Mouse (Mus musculus): ENCODE results near the gene Erp27. TPM values are rescaled to one million over a fixed set of nuclear protein-coding genes. Genes with fewer than 3 reads are reported as not detected.

Erp27 gene
- polyA plus RNA-seq, 1 experiment from 2014 or later = 0.34 TPM

- no peak within 1 kb of the TSS for H3K4me2 ChIP-seq
- WGBS = 57% methylated on average over 9 of the region's 9 CpGs
- no peak within 1 kb of the TSS for H3K9ac ChIP-seq (ENCODE audit: low read depth, low read length)
- no peak for ATAC-seq (replicated peaks; ENCODE audit: low FRiP score)
- H3K27ac ChIP-seq (ENCODE audit: low read depth, low read length) = no peak within 1 kb of the TSS
- no peak within 1 kb of the TSS for H3K4me3 ChIP-seq (ENCODE audit: low read depth, low read length)
- no peaks in the 10 kb centered on the region for H3K27me3 ChIP-seq (replicated peaks; ENCODE audit: control insufficient read depth, insufficient read depth, low read length)
- H3K36me3 ChIP-seq (ENCODE audit: control insufficient read depth, insufficient read depth, low read length) = no peaks in the 10 kb centered on the region
- no peaks in the 10 kb centered on the region for H3K4me1 ChIP-seq (replicated peaks; ENCODE audit: control insufficient read depth, insufficient read depth, low read length)
- no peaks in the 10 kb centered on the region for H3K9me3 ChIP-seq (ENCODE audit: control insufficient read depth, low read length)
- DNase-seq (ENCODE audit: low spot score) = no peak
Measured at GRCm38 (mm10) chr6:136875670-136876069, 46.3 kb downstream of the Erp27 start, which contains the start of gene Mgp. Gene Mgp, minus strand, starts transcription at chr6:136875823.

GRCm38 (mm10) chr6:136874599-136874998 is 47.4 kb downstream of the Erp27 start:
- ATAC-seq (replicated peaks; ENCODE audit: low FRiP score) = no peak

DNA sequence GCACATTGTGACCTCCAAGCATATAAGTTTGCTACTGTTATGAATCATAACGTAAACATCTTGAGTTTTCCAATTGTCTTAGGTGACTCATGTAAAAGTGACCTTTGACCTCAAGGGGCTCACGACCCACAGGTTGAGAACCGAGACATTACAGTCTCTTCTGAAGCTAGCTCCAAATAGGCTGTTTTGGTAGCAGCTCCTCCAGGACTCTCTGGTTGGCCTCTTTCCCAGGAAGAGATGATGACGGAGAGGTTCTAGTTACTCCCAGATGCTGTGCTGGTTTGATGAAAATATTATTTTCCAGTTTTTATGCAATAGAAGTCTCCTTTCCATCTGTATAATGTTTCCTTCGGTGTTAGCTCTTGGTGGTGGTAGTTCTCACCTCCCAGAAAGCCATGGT is 53.1 kb downstream of the Erp27 start:
- DNase-seq (ENCODE audit: low spot score) = no peak
- H3K9me3 ChIP-seq (ENCODE audit: control insufficient read depth, low read length) = no peaks in the 10 kb centered on the region
- H3K4me3 ChIP-seq (ENCODE audit: low read depth, low read length) = no peak overlapping the region
- H3K4me2 ChIP-seq = no peak overlapping the region
- no peaks in the 10 kb centered on the region for H3K27me3 ChIP-seq (replicated peaks; ENCODE audit: control insufficient read depth, insufficient read depth, low read length)
- H3K36me3 ChIP-seq (ENCODE audit: control insufficient read depth, insufficient read depth, low read length) = no peaks in the 10 kb centered on the region
- H3K4me1 ChIP-seq (replicated peaks; ENCODE audit: control insufficient read depth, insufficient read depth, low read length) = no peaks in the 10 kb centered on the region
- H3K9ac ChIP-seq (ENCODE audit: low read depth, low read length) = no peak overlapping the region
- 81% methylated on average over 5 of the region's 5 CpGs for WGBS
- no peak for ATAC-seq (replicated peaks; ENCODE audit: low FRiP score)
- H3K27ac ChIP-seq (ENCODE audit: low read depth, low read length) = no peak overlapping the region

More at GRCm38 (mm10) chr6:136874599-136874998, 47.4 kb downstream of the Erp27 start:
- no peaks in the 10 kb centered on the region for H3K27me3 ChIP-seq (replicated peaks; ENCODE audit: control insufficient read depth, insufficient read depth, low read length)
- DNase-seq (ENCODE audit: low spot score) = no peak
- no peaks in the 10 kb centered on the region for H3K9me3 ChIP-seq (ENCODE audit: control insufficient read depth, low read length)
- no peaks in the 10 kb centered on the region for H3K36me3 ChIP-seq (ENCODE audit: control insufficient read depth, insufficient read depth, low read length)
- H3K4me1 ChIP-seq (replicated peaks; ENCODE audit: control insufficient read depth, insufficient read depth, low read length) = no peaks in the 10 kb centered on the region
- 74% methylated on average over 8 of the region's 8 CpGs for WGBS
- H3K4me2 ChIP-seq = no peak overlapping the region
- no peak overlapping the region for H3K4me3 ChIP-seq (ENCODE audit: low read depth, low read length)
- H3K27ac ChIP-seq (ENCODE audit: low read depth, low read length) = no peak overlapping the region
- H3K9ac ChIP-seq (ENCODE audit: low read depth, low read length) = no peak overlapping the region

DNA sequence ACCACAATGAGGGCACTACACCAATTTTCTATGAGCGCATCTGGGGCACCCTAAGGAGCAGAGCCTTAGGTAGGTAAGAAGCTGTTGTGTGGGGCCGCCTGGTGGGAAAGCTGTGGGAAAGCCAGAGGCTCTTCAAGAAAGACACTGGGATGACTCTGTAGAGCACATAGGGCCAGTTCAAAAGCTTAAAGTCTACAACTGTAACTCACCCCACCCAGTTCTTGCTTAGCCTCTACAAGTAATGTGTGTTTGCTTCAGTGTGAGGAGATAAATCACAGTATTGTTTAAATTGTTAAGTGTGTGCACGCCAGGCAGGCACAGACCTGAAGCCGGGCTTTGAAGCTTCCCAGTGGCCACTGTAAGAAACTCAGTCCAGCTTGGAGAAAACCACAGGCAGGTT is 55.8 kb downstream of the Erp27 start:
- 75% methylated on average over 4 of the region's 4 CpGs for WGBS
- no peak overlapping the region for H3K27ac ChIP-seq (ENCODE audit: low read depth, low read length)
- H3K36me3 ChIP-seq (ENCODE audit: control insufficient read depth, insufficient read depth, low read length) = no peaks in the 10 kb centered on the region
- ATAC-seq (replicated peaks; ENCODE audit: low FRiP score) (no peak), DNase-seq (ENCODE audit: low spot score) (no peak)
- no peak overlapping the region for H3K4me3 ChIP-seq (ENCODE audit: low read depth, low read length)
- no peak overlapping the region for H3K9ac ChIP-seq (ENCODE audit: low read depth, low read length)
- no peak overlapping the region for H3K4me2 ChIP-seq
- no peaks in the 10 kb centered on the region for H3K9me3 ChIP-seq (ENCODE audit: control insufficient read depth, low read length)
- H3K4me1 ChIP-seq (replicated peaks; ENCODE audit: control insufficient read depth, insufficient read depth, low read length) = no peaks in the 10 kb centered on the region
- H3K27me3 ChIP-seq (replicated peaks; ENCODE audit: control insufficient read depth, insufficient read depth, low read length) = no peaks in the 10 kb centered on the region

GRCm38 (mm10) chr6:136865360-136865759 is 56.6 kb downstream of the Erp27 start:
- Histone ChIP-seq H3K9ac (ENCODE audit: low read depth, low read length) (no peak overlapping the region), H3K4me1 (replicated peaks; ENCODE audit: control insufficient read depth, insufficient read depth, low read length) (no peaks in the 10 kb centered on the region), H3K27me3 (replicated peaks; ENCODE audit: control insufficient read depth, insufficient read depth, low read length) (no peaks in the 10 kb centered on the region), H3K4me3 (ENCODE audit: low read depth, low read length) (no peak overlapping the region), H3K4me2 (no peak overlapping the region), H3K27ac (ENCODE audit: low read depth, low read length) (no peak overlapping the region), H3K9me3 (ENCODE audit: control insufficient read depth, low read length) (no peaks in the 10 kb centered on the region), H3K36me3 (ENCODE audit: control insufficient read depth, insufficient read depth, low read length) (no peaks in the 10 kb centered on the region)
- DNase-seq (ENCODE audit: low spot score) (no peak), ATAC-seq (replicated peaks; ENCODE audit: low FRiP score) (0 out of 2 replicates have a peak, but pooled peaks have one; percentile 40)
- 64% methylated on average over 5 of the region's 5 CpGs for WGBS

GRCm38 (mm10) chr6:136861020-136861419 is 61.0 kb downstream of the Erp27 start:
- DNase-seq (ENCODE audit: low spot score) = no peak
- WGBS = 44% methylated on average over 9 of the region's 9 CpGs
- Histone ChIP-seq H3K4me3 (ENCODE audit: low read depth, low read length) (no peak overlapping the region), H3K9me3 (ENCODE audit: control insufficient read depth, low read length) (no peaks in the 10 kb centered on the region), H3K9ac (ENCODE audit: low read depth, low read length) (no peak overlapping the region), H3K4me1 (replicated peaks; ENCODE audit: control insufficient read depth, insufficient read depth, low read length) (peaks cover 24% of the 10 kb centered on the region), H3K27ac (ENCODE audit: low read depth, low read length) (no peak overlapping the region), H3K27me3 (replicated peaks; ENCODE audit: control insufficient read depth, insufficient read depth, low read length) (no peaks in the 10 kb centered on the region), H3K36me3 (ENCODE audit: control insufficient read depth, insufficient read depth, low read length) (no peaks in the 10 kb centered on the region), H3K4me2 (no peak overlapping the region)
- no peak for ATAC-seq (replicated peaks; ENCODE audit: low FRiP score)

- Histone ChIP-seq H3K4me1 (replicated peaks; ENCODE audit: control insufficient read depth, insufficient read depth, low read length) (peaks cover 37% of the 10 kb centered on the region), H3K9ac (ENCODE audit: low read depth, low read length) (peak overlapping the region; percentile 28; the same call in 1 of the 2 replicates), H3K4me3 (ENCODE audit: low read depth, low read length) (no peak overlapping the region), H3K27me3 (replicated peaks; ENCODE audit: control insufficient read depth, insufficient read depth, low read length) (no peaks in the 10 kb centered on the region), H3K4me2 (peak overlapping the region; percentile 61), H3K27ac (ENCODE audit: low read depth, low read length) (peak overlapping the region; percentile 80), H3K9me3 (ENCODE audit: control insufficient read depth, low read length) (no peaks in the 10 kb centered on the region), H3K36me3 (ENCODE audit: control insufficient read depth, insufficient read depth, low read length) (no peaks in the 10 kb centered on the region)
- ATAC-seq (replicated peaks; ENCODE audit: low FRiP score) (no peak), DNase-seq (ENCODE audit: low spot score) (no peak)
- 26% methylated on average over 8 of the region's 8 CpGs for WGBS
Measured at GRCm38 (mm10) chr6:136858420-136858819, 63.6 kb downstream of the Erp27 start.

DNA sequence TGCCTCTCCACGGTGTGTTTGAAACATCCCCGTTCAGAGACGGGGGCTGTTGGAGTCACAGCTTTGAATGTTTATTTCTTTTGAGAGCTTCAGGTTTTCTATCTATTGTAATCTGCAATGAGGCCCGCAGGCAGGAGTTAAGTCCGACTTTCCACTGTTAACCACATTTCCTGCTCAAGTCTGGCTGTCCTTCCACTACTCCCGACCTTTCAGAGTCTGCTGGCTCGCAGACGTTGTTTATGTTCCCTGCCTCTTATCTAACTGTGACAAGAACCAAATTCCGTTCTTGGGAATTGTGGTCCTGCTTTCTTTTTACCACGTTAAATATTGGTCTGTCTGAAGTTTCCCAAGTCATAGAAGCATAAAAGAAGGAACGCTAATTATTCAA is 64.1 kb downstream of the Erp27 start:
- peak; percentile 61 for ATAC-seq (replicated peaks; ENCODE audit: low FRiP score)
- peaks cover 37% of the 10 kb centered on the region for H3K4me1 ChIP-seq (replicated peaks; ENCODE audit: control insufficient read depth, insufficient read depth, low read length)

More for the DNA sequence above, 64.1 kb downstream of the Erp27 start:
- Histone ChIP-seq H3K4me2 (peak overlapping the region; percentile 61), H3K27ac (ENCODE audit: low read depth, low read length) (peak overlapping the region; percentile 80), H3K9ac (ENCODE audit: low read depth, low read length) (peak overlapping the region; percentile 63), H3K4me3 (ENCODE audit: low read depth, low read length) (peak overlapping the region; percentile 60), H3K27me3 (replicated peaks; ENCODE audit: control insufficient read depth, insufficient read depth, low read length) (no peaks in the 10 kb centered on the region), H3K36me3 (ENCODE audit: control insufficient read depth, insufficient read depth, low read length) (no peaks in the 10 kb centered on the region), H3K9me3 (ENCODE audit: control insufficient read depth, low read length) (no peaks in the 10 kb centered on the region)
- 7% methylated on average over 11 of the region's 11 CpGs for WGBS
- DNase-seq (ENCODE audit: low spot score) = no peak
